Mouse (Mus musculus) embryonic facial prominence, embryonic 11.5 days (tissue): ENCODE measurements at regions not wholly inside any gene's neighbourhood (a gene's known extent, or its start where the extent isn't known, plus 50 kb on each side); places are given as distances from the start of the nearest gene placed in this dataset.

Source experiments
- ATAC-seq: fragments of 200-750 bp; cut with Nextera tagmentation; replicated peaks from 2 replicates; pipeline ENCODE4 v1.8.0; 2017; ENCODE audit warnings: low read depth; ENCODE audit not compliant: insufficient number of reproducible peaks, low FRiP score, low TSS enrichment
- DNase-seq: peaks from one replicate; pipeline ENCODE4 v3.0.0-alpha.2; 2015; ENCODE audit warnings: low spot score
- H3K27ac ChIP-seq: fragments of 300-500 bp; sonication (generic); replicated peaks from 2 replicates; pipeline ENCODE4 v1.5.1; 2014; ENCODE audit warnings: mild to moderate bottlenecking, low read depth, low read length, control low read depth
- H3K27me3 ChIP-seq: fragments of 300-500 bp; sonication (generic); 2 replicates; pipeline ENCODE4 v1.6.1; 2014; ENCODE audit warnings: mild to moderate bottlenecking, low read length, moderate library complexity, mixed read lengths; ENCODE audit not compliant: control insufficient read depth, insufficient read depth
- H3K36me3 ChIP-seq: fragments of 300-500 bp; sonication (generic); replicated peaks from 2 replicates; pipeline ENCODE4 v1.6.1; 2014; ENCODE audit warnings: low read depth, mild to moderate bottlenecking, low read length, moderate library complexity, mixed read lengths; ENCODE audit not compliant: control insufficient read depth, insufficient read depth
- H3K4me1 ChIP-seq: fragments of 300-500 bp; sonication (generic); 2 replicates; pipeline ENCODE4 v1.6.1; 2014; ENCODE audit warnings: low read length, mixed read lengths; ENCODE audit not compliant: control insufficient read depth, insufficient read depth
- H3K4me2 ChIP-seq: fragments of 300-500 bp; sonication (generic); 2 replicates; pipeline ENCODE4 v1.6.1; 2014; ENCODE audit warnings: low read depth, mild to moderate bottlenecking, control low read depth, low read length, moderate library complexity
- H3K4me3 ChIP-seq: fragments of 300-500 bp; sonication (generic); 2 replicates; pipeline ENCODE4 v1.5.1; 2014; ENCODE audit warnings: low read depth, low read length, control low read depth
- H3K9ac ChIP-seq: fragments of 300-500 bp; sonication (generic); replicated peaks from 2 replicates; pipeline ENCODE4 v1.6.1; 2014; ENCODE audit warnings: mild to moderate bottlenecking, control low read depth, low read length
- H3K9me3 ChIP-seq: fragments of 300-500 bp; sonication (generic); replicated peaks from 2 replicates; pipeline ENCODE4 v1.6.1; 2016; ENCODE audit warnings: mild to moderate bottlenecking, low read length, inconsistent platforms, mixed read lengths; ENCODE audit not compliant: control insufficient read depth
- WGBS: fragments of 180-500 bp; shearing (Covaris S2); extraction: QIAGEN DNeasy Blood & Tissue Kit; methylation state at CpG from one replicate; pipeline ENCODE4 v1.1.7; 2014; 5-methylcytosine and 5-hydroxymethylcytosine counted together

DNA sequence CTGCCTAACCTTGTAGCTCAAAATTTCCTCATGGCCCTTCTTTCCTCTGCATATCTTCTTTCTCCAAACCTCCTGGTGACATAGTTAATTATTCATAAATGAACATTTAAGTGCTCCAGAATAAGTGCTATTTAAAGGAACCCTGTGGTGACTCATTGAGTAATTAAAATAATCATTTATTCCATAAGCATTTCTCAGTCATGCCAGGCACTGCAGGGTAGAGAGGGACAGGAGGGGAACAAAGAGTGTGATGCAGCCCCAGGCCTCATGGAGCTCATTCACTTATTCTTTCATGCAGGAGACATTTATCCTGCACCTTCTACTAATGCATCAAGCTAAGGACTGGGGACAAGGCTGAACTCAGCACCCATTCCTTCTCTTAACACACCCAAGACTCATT is 97.4 kb upstream of the Isx start:
- DNase-seq (no peak), ATAC-seq (no peak)
- Histone ChIP-seq H3K4me1 (no peaks in the 10 kb centered on the region), H3K27ac (no peak overlapping the region), H3K36me3 (no peaks in the 10 kb centered on the region), H3K9ac (no peak overlapping the region), H3K4me3 (no peak overlapping the region), H3K9me3 (no peaks in the 10 kb centered on the region), H3K4me2 (no peak overlapping the region), H3K27me3 (no peaks in the 10 kb centered on the region)

- DNase-seq (no peak), ATAC-seq (no peak)
- 80% methylated on average over 1 of the region's 1 CpGs for WGBS
- Histone ChIP-seq H3K27ac (no peak overlapping the region), H3K4me3 (no peak overlapping the region), H3K4me2 (no peak overlapping the region), H3K4me1 (no peaks in the 10 kb centered on the region), H3K36me3 (no peaks in the 10 kb centered on the region), H3K9ac (no peak overlapping the region), H3K27me3 (no peaks in the 10 kb centered on the region), H3K9me3 (no peaks in the 10 kb centered on the region)
Observed at GRCm38 (mm10) chr8:74781087-74781486, 91.9 kb upstream of the Isx start.

- no peaks in the 10 kb centered on the region for H3K9me3 ChIP-seq
- H3K27ac ChIP-seq: no peak overlapping the region
- H3K4me3 ChIP-seq: no peak overlapping the region
- no peak overlapping the region for H3K4me2 ChIP-seq
- H3K36me3 ChIP-seq: no peaks in the 10 kb centered on the region
- no peak for DNase-seq
- no peaks in the 10 kb centered on the region for H3K27me3 ChIP-seq
- H3K9ac ChIP-seq: no peak overlapping the region
- H3K4me1 ChIP-seq: no peaks in the 10 kb centered on the region
- ATAC-seq: no peak
Observed at GRCm38 (mm10) chr8:74808685-74809084, 64.3 kb upstream of the Isx start.

DNA sequence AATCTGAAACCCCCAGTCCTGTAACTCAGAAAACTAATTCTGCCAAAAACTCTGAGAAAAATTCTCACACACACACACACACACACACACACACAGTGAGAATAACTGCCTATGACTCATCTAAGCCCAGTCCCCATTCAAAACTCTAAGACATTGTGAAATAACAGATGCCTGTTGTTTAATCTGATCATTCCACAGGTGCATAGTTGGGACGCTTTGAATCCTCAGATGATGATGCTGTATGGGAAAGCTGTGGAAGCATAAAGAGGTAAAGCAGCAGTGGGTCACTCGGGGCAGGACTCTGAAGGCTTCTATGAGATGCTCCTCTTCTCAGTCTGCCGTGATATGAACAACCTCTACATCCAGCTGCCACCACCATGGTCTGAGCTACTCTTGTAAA is 62.9 kb upstream of the Isx start:
- H3K4me2 ChIP-seq: no peak overlapping the region
- H3K9ac ChIP-seq: no peak overlapping the region
- H3K4me3 ChIP-seq: no peak overlapping the region
- H3K9me3 ChIP-seq: no peaks in the 10 kb centered on the region
- H3K4me1 ChIP-seq: no peaks in the 10 kb centered on the region
- ATAC-seq (no peak), DNase-seq (no peak)
- no peaks in the 10 kb centered on the region for H3K36me3 ChIP-seq
- no peaks in the 10 kb centered on the region for H3K27me3 ChIP-seq
- 91% methylated on average over 3 of the region's 3 CpGs for WGBS
- H3K27ac ChIP-seq: no peak overlapping the region

DNA sequence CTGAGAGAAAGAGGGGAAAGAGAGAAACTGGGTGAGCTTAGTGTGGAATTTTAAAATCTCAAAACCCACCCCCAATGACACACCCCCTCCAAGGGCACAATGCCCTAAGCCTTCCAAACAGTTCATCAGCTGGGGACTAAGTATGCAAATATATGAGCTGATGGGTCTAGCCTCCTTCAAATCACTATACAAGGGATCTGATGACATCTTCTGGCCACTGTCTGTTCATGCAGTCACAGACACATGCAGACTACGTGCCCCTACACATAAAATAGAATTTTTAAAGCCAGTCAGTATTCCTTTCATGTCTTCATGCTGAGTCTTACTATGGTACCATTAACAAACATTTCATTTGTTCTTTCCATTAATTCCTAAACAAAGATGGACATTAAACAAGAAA is 54.5 kb upstream of the Isx start:
- ATAC-seq: no peak; the same call in 1 of the 2 replicates
- WGBS: 62% methylated on average over 1 of the region's 1 CpGs
- H3K36me3 ChIP-seq: no peaks in the 10 kb centered on the region
- DNase-seq: peak; percentile 14
- no peak overlapping the region for H3K4me3 ChIP-seq
- no peaks in the 10 kb centered on the region for H3K27me3 ChIP-seq
- H3K27ac ChIP-seq: no peak overlapping the region
- no peaks in the 10 kb centered on the region for H3K9me3 ChIP-seq
- no peak overlapping the region for H3K4me2 ChIP-seq
- H3K9ac ChIP-seq: no peak overlapping the region
- H3K4me1 ChIP-seq: no peaks in the 10 kb centered on the region

DNA sequence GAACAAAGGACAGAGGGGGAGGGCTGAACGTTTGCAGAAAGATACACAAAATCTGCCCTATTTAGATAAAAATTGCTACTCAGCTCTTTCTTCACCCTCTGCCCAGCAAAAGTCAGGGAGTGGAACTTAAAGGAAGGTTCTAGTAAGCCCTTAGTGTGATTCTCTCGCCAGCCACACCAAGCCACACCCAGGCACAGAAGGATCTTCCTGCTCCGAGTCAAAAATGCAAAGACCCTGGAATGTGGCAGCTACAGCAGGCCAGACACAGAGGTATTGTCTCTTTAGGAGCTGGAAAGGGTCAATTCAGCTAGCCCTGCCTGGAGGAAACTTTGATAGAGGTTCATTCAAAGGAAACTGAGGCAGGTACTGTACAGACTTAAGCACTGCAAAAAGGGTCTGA is 52.3 kb upstream of the Isx start:
- WGBS: 16% methylated on average over 3 of the region's 3 CpGs
- H3K4me1 ChIP-seq: no peaks in the 10 kb centered on the region
- no peak overlapping the region for H3K27ac ChIP-seq
- H3K4me2 ChIP-seq: no peak overlapping the region
- H3K4me3 ChIP-seq: no peak overlapping the region
- H3K9me3 ChIP-seq: no peaks in the 10 kb centered on the region
- H3K9ac ChIP-seq: no peak overlapping the region
- no peak for DNase-seq
- ATAC-seq: no peak
- H3K36me3 ChIP-seq: no peaks in the 10 kb centered on the region
- H3K27me3 ChIP-seq: no peaks in the 10 kb centered on the region

DNA sequence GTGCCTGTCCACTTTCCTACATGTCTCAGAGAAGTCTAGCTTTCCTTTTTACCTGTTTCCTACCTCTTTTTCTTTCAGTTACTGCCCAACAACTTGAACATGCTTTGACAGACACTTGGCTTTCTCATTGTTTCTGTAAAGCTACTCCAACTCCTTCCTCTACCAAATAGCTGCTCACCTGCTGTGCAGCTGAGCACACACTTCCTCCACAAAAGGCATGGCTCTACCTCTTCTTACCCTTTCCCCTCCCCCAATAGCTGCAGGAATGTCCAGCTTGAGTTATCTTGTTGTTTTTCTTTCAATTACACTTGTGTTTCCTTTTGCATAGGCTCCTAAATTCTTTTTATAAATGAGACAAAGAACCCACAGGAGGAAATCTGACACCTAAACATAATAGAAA is 50.7 kb upstream of the Isx start:
- no peak overlapping the region for H3K4me2 ChIP-seq
- no peaks in the 10 kb centered on the region for H3K4me1 ChIP-seq
- H3K9me3 ChIP-seq: no peaks in the 10 kb centered on the region
- H3K9ac ChIP-seq: no peak overlapping the region
- H3K4me3 ChIP-seq: no peak overlapping the region
- no peak overlapping the region for H3K27ac ChIP-seq
- ATAC-seq: no peak
- DNase-seq: no peak
- no peaks in the 10 kb centered on the region for H3K27me3 ChIP-seq
- no peaks in the 10 kb centered on the region for H3K36me3 ChIP-seq
